11 mouse cellular contexts compared by ENCODE assay signal in the genomic region with DNA sequence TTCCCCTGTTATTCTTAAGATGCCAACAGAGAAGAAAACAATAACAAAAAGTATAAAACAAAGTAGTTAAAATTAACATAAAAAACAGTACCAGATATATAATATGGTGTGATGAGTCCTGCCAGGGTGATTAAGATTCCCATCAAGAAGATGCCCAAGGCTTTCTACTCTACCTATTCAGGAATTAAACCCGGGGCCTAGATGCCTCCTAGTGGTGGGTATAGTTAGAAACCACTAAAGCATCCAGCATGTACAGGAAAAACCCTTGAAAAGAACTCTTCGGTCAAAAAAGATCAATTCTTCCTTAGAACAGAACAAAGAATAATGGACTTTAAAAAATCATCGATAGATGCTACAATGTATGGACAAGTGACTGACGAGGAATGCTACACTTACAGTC. TPM values are rescaled to one million over a fixed set of nuclear protein-coding genes. Genes with fewer than 3 reads are reported as not detected.
DNase-seq lines count a peak whose midpoint lies in the region; ATAC-seq and TF ChIP-seq lines count a peak whose summit lies in the region.
"Had no signal": no experiment of that assay in that cellular context is flagged by ENCODE, and none has a peak within 500 bp of the region (broad histone marks: within the 10 kb centered on the region; RNA-seq: fewer than 3 reads in every experiment).

No protein-coding gene starts in this region.

- no peak for ATAC-seq in forebrain, embryonic 14.5 days

- H3K4me1 ChIP-seq in forebrain, embryonic 14.5 days (ENCODE audit: control insufficient read depth, insufficient read depth, low read length): no peaks in the 10 kb centered on the region
- no peaks in the 10 kb centered on the region for H3K4me1 ChIP-seq in forebrain, embryonic 10.5 days
- H3K4me1 ChIP-seq: hindbrain, embryonic 15.5 days had no signal

- H3K36me3 ChIP-seq in forebrain, embryonic 14.5 days (ENCODE audit: control insufficient read depth, insufficient read depth, low read length): peaks cover 26% of the 10 kb centered on the region
- H3K36me3 ChIP-seq in forebrain, embryonic 10.5 days (replicated peaks): peaks cover 60% of the 10 kb centered on the region

- no peak overlapping the region for H3K4me3 ChIP-seq in forebrain, embryonic 14.5 days (ENCODE audit: low read depth, low read length)
- no peak overlapping the region for H3K4me3 ChIP-seq in forebrain, embryonic 10.5 days
- no peak overlapping the region for H3K4me3 ChIP-seq in left cerebral cortex, adult 2 months
- H3K4me3 ChIP-seq: hindbrain, embryonic 15.5 days had no signal

- H3K27me3 ChIP-seq in forebrain, embryonic 14.5 days (replicated peaks; ENCODE audit: control insufficient read depth, insufficient read depth, low read length): no peaks in the 10 kb centered on the region
- no peaks in the 10 kb centered on the region for H3K27me3 ChIP-seq in forebrain, embryonic 10.5 days (ENCODE audit: poor library complexity, severe bottlenecking)
- H3K27me3 ChIP-seq: hindbrain, embryonic 15.5 days had no signal

- intact Hi-C loops in left cerebral cortex, adult 2 months (cut with DNase I): loop anchor here (1.0 kb wide), 1 partner anchor 126 kb away; no protein-coding TSS in a partner anchor

- no peak overlapping the region for H3K4me2 ChIP-seq in forebrain, embryonic 14.5 days (ENCODE audit: low read length)
- H3K4me2 ChIP-seq: hindbrain, embryonic 15.5 days had no signal

- no peak overlapping the region for H3K27ac ChIP-seq in forebrain, embryonic 14.5 days (ENCODE audit: low read depth, low read length)
- no peak overlapping the region for H3K27ac ChIP-seq in forebrain, embryonic 10.5 days
- no peak overlapping the region for H3K27ac ChIP-seq in left cerebral cortex, adult 2 months
- H3K27ac ChIP-seq: hindbrain, embryonic 15.5 days had no signal

- 80% methylated on average over 4 of the region's 4 CpGs for WGBS in forebrain, embryonic 14.5 days
- 83% methylated on average over 4 of the region's 4 CpGs for WGBS in forebrain, embryonic 10.5 days

- H3K9ac ChIP-seq in forebrain, embryonic 14.5 days (ENCODE audit: low read length): no peak overlapping the region
- H3K9ac ChIP-seq: hindbrain, embryonic 15.5 days had no signal

- DNase-seq in forebrain, embryonic 14.5 days (ENCODE audit: low spot score): peak; percentile 30
- DNase-seq in forebrain, embryonic 10.5 days (ENCODE audit: extremely low spot score, low spot score): no peak
- DNase-seq in left cerebral cortex, adult 2 months (ENCODE audit: extremely low spot score in 1 of 2, low spot score in 2 of 2): no peak
- DNase-seq in left cerebral cortex, adult 11 months (ENCODE audit: low spot score): no peak
- DNase-seq in 416B (ENCODE audit: low read depth): peak; percentile 28
- DNase-seq in ZHBTc4 (ENCODE audit: low read depth, low spot score): peak; percentile 28
- no peak for DNase-seq in gastrocnemius, postnatal 4 days (ENCODE audit: low spot score in 2 of 2)
- DNase-seq in spleen, adult 12 weeks (ENCODE audit: low spot score): no peak
- DNase-seq: gastrocnemius, postnatal 36 days; layer of hippocampus, adult 9-11 months had no signal

- H3K9me3 ChIP-seq in forebrain, embryonic 14.5 days (replicated peaks; ENCODE audit: control insufficient read depth, low read length): no peaks in the 10 kb centered on the region
- H3K9me3 ChIP-seq in forebrain, embryonic 10.5 days: no peaks in the 10 kb centered on the region
- H3K9me3 ChIP-seq: hindbrain, embryonic 15.5 days had no signal

- peak; percentile 69 for TF ChIP-seq CTCF in left cerebral cortex, adult 2 months (IDR thresholded peaks at IDR 0.05)

RNA-seq across cellular contexts. Expression of a gene that starts 49.4 kb away (rescaled TPM):
- 49.4 and 55.7 TPM in 2 replicates for polyA plus RNA-seq in forebrain, embryonic 14.5 days (2014; fragmentation: Nextera tagmentation; extraction: Ambion mirVana)
- 40.6 and 43.0 TPM in 2 replicates for polyA plus RNA-seq in forebrain, embryonic 10.5 days (2016; fragmentation: Nextera tagmentation; extraction: Ambion mirVana)
- 10 to 100 TPM; 67.4 to 76.7 TPM for total RNA-seq in left cerebral cortex, adult 2 months (2021)
- 10 to 100 TPM; 30.4 to 36.9 TPM for total RNA-seq in gastrocnemius, postnatal 4 days (2021)

Comparison
In these comparisons a context has a peak if more than half of its experiments do, and no peak if none do; other contexts are left out.
1. DNase-seq: peak in forebrain, embryonic 14.5 days (single experiment), 416B (single experiment) and ZHBTc4 (single experiment); none in forebrain, embryonic 10.5 days (single experiment), left cerebral cortex, adult 2 months (0 of 2), left cerebral cortex, adult 11 months (single experiment), gastrocnemius, postnatal 4 days (0 of 2) and spleen, adult 12 weeks (single experiment).